Mouse (Mus musculus) forebrain, embryonic 12.5 days (tissue): ENCODE results near the gene Cfap52. TPM values are rescaled to one million over a fixed set of nuclear protein-coding genes. Genes with fewer than 3 reads are reported as not detected.
A peak's percentile ranks its signal among the peaks of the same experiment; 100 is the strongest.

Source experiments
- ATAC-seq: fragments of 200-750 bp; cut with Nextera tagmentation; 2 replicates; pipeline ENCODE4 v1.8.0; 2017; ENCODE audit warnings: moderate TSS enrichment; ENCODE audit not compliant: low FRiP score
- H3K27ac ChIP-seq: fragments of 300-500 bp; sonication (generic); 2 replicates; pipeline ENCODE4 v1.5.1; 2016; ENCODE audit warnings: mild to moderate bottlenecking
- H3K27me3 ChIP-seq: fragments of 300-500 bp; sonication (generic); 2 replicates; pipeline ENCODE4 v1.6.1; 2016; ENCODE audit warnings: mild to moderate bottlenecking
- H3K36me3 ChIP-seq: fragments of 300-500 bp; sonication (generic); replicated peaks from 2 replicates; pipeline ENCODE4 v1.6.1; 2016; ENCODE audit warnings: mild to moderate bottlenecking
- H3K4me1 ChIP-seq: fragments of 300-500 bp; sonication (generic); 2 replicates; pipeline ENCODE4 v1.6.1; 2016
- H3K4me2 ChIP-seq: fragments of 300-500 bp; sonication (generic); 2 replicates; pipeline ENCODE4 v1.6.1; 2016; ENCODE audit warnings: mild to moderate bottlenecking, moderate library complexity
- H3K4me3 ChIP-seq: fragments of 300-500 bp; sonication (generic); replicated peaks from 2 replicates; pipeline ENCODE4 v1.5.1; 2016; ENCODE audit warnings: mild to moderate bottlenecking
- H3K9ac ChIP-seq: fragments of 300-500 bp; sonication (generic); 2 replicates; pipeline ENCODE4 v1.6.1; 2016; ENCODE audit warnings: mild to moderate bottlenecking
- H3K9me3 ChIP-seq: fragments of 300-500 bp; sonication (generic); 2 replicates; pipeline ENCODE4 v1.6.1; 2016
- WGBS: fragments of 180-500 bp; shearing (Covaris S2); methylation state at CpG from one replicate; pipeline ENCODE4 v1.1.7; 2016; 5-methylcytosine and 5-hydroxymethylcytosine counted together
- polyA plus RNA-seq: library from polyadenylated mRNA; unstranded; fragments of >200 nt; fragmentation: Nextera tagmentation; extraction: Ambion mirVana; gene quantifications from 2 replicates; pipeline ENCODE4 v1.2.1, GENCODE M21; 2016

The Cfap52 gene
- polyA plus RNA-seq, 1 experiment from 2014 or later: 1.9 TPM

- no peak for ATAC-seq
- 0 out of 2 replicates have a peak, but pooled peaks cover 8% of the 10 kb centered on the region for H3K4me1 ChIP-seq
- H3K27me3 ChIP-seq: no peaks in the 10 kb centered on the region
- 84% methylated on average over 1 of the region's 1 CpGs for WGBS
- H3K9ac ChIP-seq: no peak overlapping the region
- H3K36me3 ChIP-seq: peaks cover 25% of the 10 kb centered on the region
- no peaks in the 10 kb centered on the region for H3K9me3 ChIP-seq
- H3K4me2 ChIP-seq: no peak overlapping the region
- H3K27ac ChIP-seq: no peak overlapping the region
- no peak overlapping the region for H3K4me3 ChIP-seq
These were observed 7.2 kb upstream of the Cfap52 start for GRCm38 (mm10) chr11:67972606-67973005.

- Histone ChIP-seq H3K4me1 (peaks cover 20% of the 10 kb centered on the region), H3K4me3 (no peak overlapping the region), H3K27ac (no peak overlapping the region), H3K36me3 (peaks cover 17% of the 10 kb centered on the region), H3K9ac (no peak overlapping the region), H3K27me3 (no peaks in the 10 kb centered on the region), H3K9me3 (no peaks in the 10 kb centered on the region), H3K4me2 (no peak overlapping the region)
- ATAC-seq: no peak
- WGBS: 73% methylated on average over 11 of the region's 11 CpGs
These were observed 2.4 kb upstream of the Cfap52 start for GRCm38 (mm10) chr11:67967831-67968230.

- under 1% methylated on average over 28 of the region's 28 CpGs for WGBS
These were observed 741 bp upstream of the Cfap52 start, which contains the start of gene Stx8 for GRCm38 (mm10) chr11:67965905-67966878. Gene Stx8, plus strand, starts transcription at chr11:67966193.

GRCm38 (mm10) chr11:67964110-67964509, 1.3 kb downstream of the Cfap52 start:
- H3K27me3 ChIP-seq: no peaks in the 10 kb centered on the region
- peaks cover 20% of the 10 kb centered on the region for H3K4me1 ChIP-seq
- ATAC-seq: no peak
- no peaks in the 10 kb centered on the region for H3K9me3 ChIP-seq
- 76% methylated on average over 6 of the region's 6 CpGs for WGBS
- no peak overlapping the region for H3K27ac ChIP-seq
- no peaks in the 10 kb centered on the region for H3K36me3 ChIP-seq
- H3K4me3 ChIP-seq: no peak overlapping the region
- no peak overlapping the region for H3K9ac ChIP-seq
- H3K4me2 ChIP-seq: no peak overlapping the region

More at GRCm38 (mm10) chr11:67965905-67966878, 741 bp upstream of the Cfap52 start, which contains the start of gene Stx8:
- Histone ChIP-seq H3K36me3 (peaks cover 10% of the 10 kb centered on the region; the same call in 1 of the 2 replicates), H3K9ac (peak within 1 kb of the TSS; percentile 66), H3K27me3 (no peaks in the 10 kb centered on the region), H3K27ac (no peak within 1 kb of the TSS), H3K9me3 (no peaks in the 10 kb centered on the region), H3K4me2 (peak within 1 kb of the TSS; percentile 89), H3K4me3 (peak within 1 kb of the TSS; percentile 63), H3K4me1 (peaks cover 20% of the 10 kb centered on the region)
- peak; percentile 88 for ATAC-seq

DNA sequence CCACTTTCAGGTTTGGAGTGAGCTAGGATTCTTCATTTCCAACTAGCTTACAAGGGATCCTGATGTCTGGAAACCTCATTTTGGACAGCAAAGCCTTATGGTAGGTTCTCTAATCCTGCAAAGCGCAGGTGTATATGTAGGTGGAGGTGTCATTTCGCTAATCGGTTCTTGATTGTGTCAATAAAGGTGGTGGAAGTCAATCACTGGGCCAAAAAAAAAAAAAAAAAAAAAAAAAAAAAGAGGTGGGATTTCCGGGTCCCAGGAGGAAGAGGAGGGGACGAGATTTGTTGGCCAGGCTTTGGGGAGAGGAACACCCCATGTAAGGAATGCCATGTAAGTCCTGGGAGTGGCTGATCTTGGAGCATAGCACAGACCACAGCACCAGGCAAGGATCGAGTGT, 11.0 kb downstream of the Cfap52 start:
- Histone ChIP-seq H3K36me3 (no peaks in the 10 kb centered on the region), H3K9me3 (no peaks in the 10 kb centered on the region), H3K4me2 (no peak overlapping the region), H3K27ac (no peak overlapping the region), H3K27me3 (no peaks in the 10 kb centered on the region), H3K4me1 (no peaks in the 10 kb centered on the region), H3K9ac (no peak overlapping the region), H3K4me3 (no peak overlapping the region)
- ATAC-seq: no peak
- WGBS: 90% methylated on average over 6 of the region's 6 CpGs

- H3K4me1 ChIP-seq: no peaks in the 10 kb centered on the region
- H3K9me3 ChIP-seq: no peaks in the 10 kb centered on the region
- no peak overlapping the region for H3K4me3 ChIP-seq
- H3K36me3 ChIP-seq: no peaks in the 10 kb centered on the region
- no peak for ATAC-seq
- H3K27me3 ChIP-seq: no peaks in the 10 kb centered on the region
- no peak overlapping the region for H3K9ac ChIP-seq
- no peak overlapping the region for H3K4me2 ChIP-seq
- WGBS: 91% methylated on average over 5 of the region's 5 CpGs
- H3K27ac ChIP-seq: no peak overlapping the region
These were observed 11.8 kb downstream of the Cfap52 start for GRCm38 (mm10) chr11:67953604-67954003.

DNA sequence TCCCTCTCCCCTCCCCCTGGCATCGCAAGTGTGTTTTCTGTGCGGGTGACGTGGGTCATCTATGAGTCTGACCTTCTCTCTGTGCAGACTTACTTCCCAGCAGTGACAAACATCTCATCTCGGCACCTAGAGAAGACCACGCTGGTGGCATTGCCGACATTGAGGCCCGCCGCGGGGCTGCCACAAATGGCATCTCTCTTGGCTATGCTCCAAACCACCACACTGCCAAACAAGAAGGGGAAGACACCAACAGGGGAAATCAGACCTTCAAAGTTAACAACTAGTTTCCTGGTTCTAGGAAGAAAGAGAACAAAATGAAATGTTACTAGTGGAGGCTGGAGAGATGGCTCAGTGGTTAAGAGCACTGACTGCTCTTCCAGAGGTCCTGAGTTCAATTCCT, 16.0 kb downstream of the Cfap52 start:
- Histone ChIP-seq H3K27me3 (no peaks in the 10 kb centered on the region), H3K36me3 (no peaks in the 10 kb centered on the region), H3K9ac (no peak overlapping the region), H3K9me3 (no peaks in the 10 kb centered on the region), H3K4me1 (no peaks in the 10 kb centered on the region), H3K4me2 (no peak overlapping the region), H3K4me3 (no peak overlapping the region), H3K27ac (no peak overlapping the region)
- ATAC-seq: no peak
- 87% methylated on average over 9 of the region's 9 CpGs for WGBS

DNA sequence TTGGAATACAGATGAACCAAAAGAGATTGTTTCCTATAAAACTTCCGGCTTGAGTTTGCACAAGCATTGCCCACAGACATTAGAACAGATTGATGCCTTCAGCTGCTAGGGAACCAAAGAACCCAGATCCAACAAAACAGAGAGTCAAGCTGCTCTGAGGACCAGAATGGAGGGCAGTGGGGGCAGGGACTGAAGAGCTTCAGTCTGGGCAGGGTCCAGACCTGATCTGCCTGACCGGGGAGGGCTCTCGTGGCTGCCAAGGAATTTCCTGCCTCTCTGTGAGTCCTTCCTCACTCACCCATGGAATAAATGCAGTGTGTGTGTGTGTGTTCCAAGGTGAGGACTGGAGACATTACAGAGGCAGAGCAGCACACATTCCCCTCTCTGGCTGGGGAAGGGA, 17.2 kb downstream of the Cfap52 start:
- Histone ChIP-seq H3K4me3 (no peak overlapping the region), H3K36me3 (no peaks in the 10 kb centered on the region), H3K27ac (no peak overlapping the region), H3K9me3 (no peaks in the 10 kb centered on the region), H3K4me1 (no peaks in the 10 kb centered on the region), H3K27me3 (no peaks in the 10 kb centered on the region), H3K4me2 (no peak overlapping the region), H3K9ac (no peak overlapping the region)
- 80% methylated on average over 3 of the region's 3 CpGs for WGBS
- ATAC-seq: no peak

DNA sequence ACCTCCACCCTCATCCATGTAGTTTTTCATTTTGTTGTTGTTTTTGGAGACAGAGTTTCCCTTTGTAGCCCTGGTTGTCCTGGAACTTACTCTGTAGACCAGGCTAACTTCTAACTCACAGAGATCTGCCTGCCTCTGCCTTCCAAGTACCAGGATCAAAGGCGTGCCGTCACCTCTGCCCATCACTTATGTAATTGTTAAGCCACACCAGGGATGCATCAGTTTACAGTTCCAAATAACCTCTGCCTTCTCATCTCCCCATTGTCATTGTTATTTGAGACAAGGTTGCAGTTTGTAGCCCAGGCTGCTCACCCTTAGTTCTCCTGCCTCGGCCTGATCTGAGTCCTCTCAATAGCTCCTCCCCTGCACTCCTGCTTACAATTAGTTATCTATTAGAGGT, 33.3 kb downstream of the Cfap52 start:
- WGBS: 94% methylated on average over 3 of the region's 3 CpGs
- no peaks in the 10 kb centered on the region for H3K9me3 ChIP-seq
- no peak for ATAC-seq
- H3K4me3 ChIP-seq: no peak overlapping the region
- H3K27me3 ChIP-seq: no peaks in the 10 kb centered on the region
- no peak overlapping the region for H3K27ac ChIP-seq
- H3K36me3 ChIP-seq: no peaks in the 10 kb centered on the region
- H3K9ac ChIP-seq: no peak overlapping the region
- no peaks in the 10 kb centered on the region for H3K4me1 ChIP-seq
- no peak overlapping the region for H3K4me2 ChIP-seq

DNA sequence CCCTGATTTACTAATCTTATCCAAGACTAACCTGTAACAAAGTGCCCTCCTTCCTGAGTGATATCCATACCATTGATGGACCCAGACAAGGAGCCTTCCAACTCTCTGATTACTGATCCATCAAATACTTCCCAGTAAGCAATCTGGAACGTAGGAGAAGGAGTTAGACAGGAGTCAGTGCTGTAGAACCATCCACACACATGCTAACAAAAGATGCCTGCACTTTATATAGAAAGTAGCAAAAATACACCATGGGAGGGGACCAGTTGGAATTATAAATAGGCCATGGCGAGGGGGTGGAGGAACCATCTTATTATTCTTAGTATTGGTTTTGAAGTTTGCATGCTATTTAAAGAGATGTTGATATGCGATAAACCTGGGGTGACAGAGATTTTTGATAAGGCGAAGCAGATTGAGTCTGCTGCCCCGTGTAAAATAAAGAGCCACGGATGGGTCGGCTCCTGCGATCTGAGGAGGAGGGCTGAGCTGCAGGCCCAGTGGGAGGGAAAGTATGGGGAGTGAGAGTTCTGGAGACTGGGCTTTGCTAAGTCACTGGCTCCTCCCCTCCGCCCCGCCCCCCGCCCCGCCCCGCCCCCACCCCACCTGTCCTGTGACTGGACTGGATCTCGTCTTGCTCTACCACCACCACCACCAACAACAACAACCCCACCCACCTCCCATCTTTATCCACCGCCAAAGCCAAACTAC, 38.9 kb downstream of the Cfap52 start:
- Histone ChIP-seq H3K27ac (no peak overlapping the region), H3K9ac (no peak overlapping the region), H3K9me3 (no peaks in the 10 kb centered on the region), H3K27me3 (peaks cover 9% of the 10 kb centered on the region), H3K4me2 (no peak overlapping the region), H3K36me3 (no peaks in the 10 kb centered on the region), H3K4me1 (peaks cover 11% of the 10 kb centered on the region), H3K4me3 (no peak overlapping the region)
- 19% methylated on average over 9 of the region's 15 CpGs for WGBS
- ATAC-seq: no peak

GRCm38 (mm10) chr11:67925000-67925399, 40.5 kb downstream of the Cfap52 start:
- no peak for ATAC-seq
- H3K9ac ChIP-seq: no peak overlapping the region
- no peaks in the 10 kb centered on the region for H3K36me3 ChIP-seq
- no peak overlapping the region for H3K27ac ChIP-seq
- H3K27me3 ChIP-seq: peaks cover 24% of the 10 kb centered on the region
- H3K4me2 ChIP-seq: no peak overlapping the region
- H3K4me1 ChIP-seq: peaks cover 17% of the 10 kb centered on the region
- no peaks in the 10 kb centered on the region for H3K9me3 ChIP-seq
- H3K4me3 ChIP-seq: no peak overlapping the region
- WGBS: 89% methylated on average over 13 of the region's 13 CpGs

GRCm38 (mm10) chr11:67923720-67924119, 41.7 kb downstream of the Cfap52 start:
- Histone ChIP-seq H3K4me1 (peaks cover 17% of the 10 kb centered on the region), H3K27ac (no peak overlapping the region), H3K36me3 (no peaks in the 10 kb centered on the region), H3K9ac (no peak overlapping the region), H3K4me2 (no peak overlapping the region), H3K4me3 (no peak overlapping the region), H3K9me3 (no peaks in the 10 kb centered on the region), H3K27me3 (peaks cover 36% of the 10 kb centered on the region)
- WGBS: 89% methylated on average over 5 of the region's 5 CpGs
- ATAC-seq: no peak
